Mouse (Mus musculus) cerebellum, adult 2 months (tissue): ENCODE measurements at regions not wholly inside any gene's neighbourhood (a gene's known extent, or its start where the extent isn't known, plus 50 kb on each side); places are given as distances from the start of the nearest gene placed in this dataset.

Experiments
- DNase-seq, 2 experiments: peaks; one replicate each; pipeline ENCODE4 v3.0.0; 2021
- H3K27ac ChIP-seq: fragments of 200-500 bp; 2 replicates; pipeline ENCODE4 v1.5.1; 2012; ENCODE audit warnings: low read length, control low read depth, inconsistent platforms; ENCODE audit not compliant: insufficient read depth
- H3K27me3 ChIP-seq: fragments of 200-500 bp; 2 replicates; pipeline ENCODE4 v1.6.1; 2012; ENCODE audit warnings: inconsistent platforms, mild to moderate bottlenecking, low read length, moderate library complexity; ENCODE audit not compliant: control insufficient read depth, insufficient read depth
- H3K4me1 ChIP-seq: fragments of 200-500 bp; 2 replicates; pipeline ENCODE4 v1.6.1; 2011; ENCODE audit warnings: low read length; ENCODE audit not compliant: control insufficient read depth, insufficient read depth
- H3K4me3 ChIP-seq: fragments of 200-500 bp; replicated peaks from 2 replicates; pipeline ENCODE3; 2011; ENCODE audit warnings: mild to moderate bottlenecking, low read depth, low read length, control low read depth; ENCODE audit not compliant: insufficient read depth
- CTCF ChIP-seq: fragments of 200-500 bp; IDR thresholded peaks from 2 replicates; pipeline ENCODE4 v1.5.1; 2011; ENCODE audit warnings: low read depth, mild to moderate bottlenecking, control low read depth, low read length, moderate library complexity, borderline replicate concordance; ENCODE audit not compliant: insufficient read depth
- POLR2A ChIP-seq: fragments of 200-500 bp; IDR thresholded peaks from 2 replicates; pipeline ENCODE4 v1.6.1; 2011; ENCODE audit warnings: low read length, control low read depth, borderline replicate concordance; ENCODE audit not compliant: insufficient read depth
- WGBS: fragments of 180-500 bp; shearing (Covaris S2); methylation state at CpG from one replicate; pipeline ENCODE4 v1.1.7; 2018; 5-methylcytosine and 5-hydroxymethylcytosine counted together

- DNase-seq = peak; percentile 64 to 88
- Histone ChIP-seq H3K4me1 (peaks cover 21% of the 10 kb centered on the region; the same call in 1 of the 2 replicates), H3K27ac (0 out of 2 replicates have a peak overlapping the region, but pooled peaks have one; percentile 4), H3K27me3 (no peaks in the 10 kb centered on the region), H3K4me3 (no peak overlapping the region)
- WGBS = 25% methylated on average over 9 of the region's 9 CpGs
- TF ChIP-seq CTCF (no peak), POLR2A (no peak)
Measured at GRCm38 (mm10) chr5:4526042-4526815, 231.6 kb downstream of the Fzd1 start.

- 93% methylated on average over 3 of the region's 3 CpGs for WGBS
- DNase-seq = no peak
- H3K4me3 ChIP-seq = no peak overlapping the region
- no peak overlapping the region for H3K27ac ChIP-seq
- no peaks in the 10 kb centered on the region for H3K27me3 ChIP-seq
- H3K4me1 ChIP-seq = peaks cover 5% of the 10 kb centered on the region; the same call in 1 of the 2 replicates
- TF ChIP-seq POLR2A = no peak
- TF ChIP-seq CTCF = no peak
Measured at GRCm38 (mm10) chr5:4500599-4500998, 257.2 kb downstream of the Fzd1 start.

- no peak for TF ChIP-seq CTCF
- TF ChIP-seq POLR2A = no peak
- 74% methylated on average over 4 of the region's 4 CpGs for WGBS
- H3K4me1 ChIP-seq = peaks cover 13% of the 10 kb centered on the region
- DNase-seq = no peak
- no peaks in the 10 kb centered on the region for H3K27me3 ChIP-seq
- H3K4me3 ChIP-seq = no peak overlapping the region
- H3K27ac ChIP-seq = no peak overlapping the region
Measured at GRCm38 (mm10) chr5:4499036-4499435, 258.8 kb downstream of the Fzd1 start.

GRCm38 (mm10) chr5:4498425-4498824, 259.4 kb downstream of the Fzd1 start:
- WGBS = 88% methylated on average over 3 of the region's 3 CpGs
- Histone ChIP-seq H3K27ac (no peak overlapping the region), H3K4me1 (peaks cover 13% of the 10 kb centered on the region), H3K4me3 (no peak overlapping the region), H3K27me3 (no peaks in the 10 kb centered on the region)
- no peak for TF ChIP-seq CTCF
- no peak for TF ChIP-seq POLR2A
- no peak for DNase-seq

GRCm38 (mm10) chr5:4496907-4497200, 261.0 kb downstream of the Fzd1 start:
- Histone ChIP-seq H3K4me1 (peaks cover 13% of the 10 kb centered on the region), H3K4me3 (no peak overlapping the region), H3K27ac (peak overlapping the region; percentile 35; the same call in 1 of the 2 replicates), H3K27me3 (no peaks in the 10 kb centered on the region)
- TF ChIP-seq POLR2A (no peak), CTCF (no peak)
- DNase-seq = peak in 1 of 2 experiments; percentile 40
- WGBS = 45% methylated on average over 3 of the region's 3 CpGs

GRCm38 (mm10) chr5:4496132-4496906, 261.5 kb downstream of the Fzd1 start:
- WGBS = 10% methylated on average over 20 of the region's 20 CpGs
- Histone ChIP-seq H3K4me1 (peaks cover 13% of the 10 kb centered on the region), H3K4me3 (no peak overlapping the region), H3K27ac (peak overlapping the region; percentile 35; the same call in 1 of the 2 replicates), H3K27me3 (no peaks in the 10 kb centered on the region)
- no peak for TF ChIP-seq POLR2A
- TF ChIP-seq CTCF = no peak
- peak; percentile 89 to 97 for DNase-seq

GRCm38 (mm10) chr5:4495482-4495881, 262.4 kb downstream of the Fzd1 start:
- TF ChIP-seq POLR2A (no peak), CTCF (no peak)
- 48% methylated on average over 6 of the region's 6 CpGs for WGBS
- Histone ChIP-seq H3K4me1 (peaks cover 13% of the 10 kb centered on the region), H3K27me3 (no peaks in the 10 kb centered on the region), H3K4me3 (no peak overlapping the region), H3K27ac (peak overlapping the region; percentile 29; the same call in 1 of the 2 replicates)
- peak; percentile 56 to 57 for DNase-seq
